Mouse (Mus musculus): ENCODE data around the gene Timm8a2. TPM values are rescaled to one million over a fixed set of nuclear protein-coding genes. Genes with fewer than 3 reads are reported as not detected.

The Timm8a2 gene
- total and polyA plus RNA-seq, 3 experiments, result not detected

DNA sequence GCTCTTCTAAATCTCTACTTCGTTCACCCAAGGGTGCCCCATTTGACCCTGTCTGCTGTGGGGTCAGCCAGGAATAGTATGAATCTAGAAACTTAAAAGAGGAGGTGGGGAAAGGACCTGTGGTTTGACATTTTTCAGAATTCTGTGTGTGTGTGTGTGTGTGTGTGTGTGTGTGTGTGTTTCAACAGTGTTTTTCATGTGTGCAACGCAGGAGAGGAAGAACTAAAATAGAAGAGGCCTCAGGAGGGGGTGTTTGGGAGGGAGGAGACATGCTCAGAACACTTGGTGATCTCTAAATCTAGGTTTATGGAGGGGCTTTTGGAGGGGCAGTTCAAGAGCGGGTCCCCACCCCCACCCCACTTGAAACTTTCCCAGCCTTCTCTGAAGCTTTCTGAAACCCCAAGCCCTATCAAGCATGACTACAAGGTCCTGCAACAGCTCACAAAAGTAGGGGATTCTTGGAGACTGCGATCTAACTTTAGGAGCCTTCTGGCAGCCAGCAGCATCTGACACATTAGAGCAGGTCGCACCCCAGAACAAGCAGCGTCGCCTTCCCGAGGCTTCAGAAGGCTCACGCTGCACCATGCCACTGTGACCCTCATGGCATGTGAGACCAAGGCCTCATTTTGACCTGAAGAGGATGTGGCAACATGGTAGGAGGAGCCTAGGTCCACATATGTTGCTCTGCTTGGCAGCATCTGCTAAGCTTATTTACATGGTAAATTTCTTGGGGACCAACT lies 18.6 kb downstream of the Timm8a2 start:
- peak overlapping the region; percentile 97 for H3K27ac ChIP-seq (ENCODE audit: insufficient read depth, low read depth)
- H3K27me3 ChIP-seq (replicated peaks), result no peaks in the 10 kb centered on the region
- H3K9ac ChIP-seq (ENCODE audit: insufficient read depth, low read depth), result peak overlapping the region; percentile 37; the same call in 1 of the 2 replicates
- H3K4me1 ChIP-seq (ENCODE audit: control insufficient read depth in 1 of 2, insufficient read depth in 2 of 2), result peaks cover 57 to 93% of the 10 kb centered on the region in 2 experiments
- H3K9me3 ChIP-seq (replicated peaks; ENCODE audit: low read length), result no peaks in the 10 kb centered on the region
- peak overlapping the region in 1 of 3 experiments; percentile 27 for H3K4me3 ChIP-seq (replicated peaks in 1 of 3; ENCODE audit: low read depth in 2 of 3, low read length in 2 of 3, poor library complexity in 1 of 3)
- DNase-seq (ENCODE audit: extremely low read depth), result peak; percentile 71
- no peaks in the 10 kb centered on the region for H3K36me3 ChIP-seq (replicated peaks in 1 of 2; ENCODE audit: control insufficient read depth in 1 of 2, insufficient read depth in 1 of 2, low read length in 1 of 2)
- in situ Hi-C loops (cut with MboI; ENCODE audit: low pct_ligation_motif_present, low pct_unique_long_range_greater_than_20kb, low sequenced_read_pairs) (no loop called here), dilution Hi-C loops (cut with MboI; ENCODE audit: extremely low pct_ligation_motif_present, extremely low pct_unique_long_range_greater_than_20kb, low sequenced_read_pairs) (no loop called here)
- H3K79me2 ChIP-seq (replicated peaks; ENCODE audit: control insufficient read depth, extremely low read depth, insufficient read depth, poor library complexity, severe bottlenecking), result no peaks in the 10 kb centered on the region
- peak overlapping the region; percentile 60 for H3K4me2 ChIP-seq (ENCODE audit: insufficient read depth, low read depth, poor library complexity, severe bottlenecking)
- TF ChIP-seq UBTF (IDR thresholded peaks at IDR 0.05; ENCODE audit: low read depth, low read length) (no peak), HCFC1 (IDR thresholded peaks at IDR 0.05; ENCODE audit: low read depth, low read length) (no peak), ZKSCAN1 (IDR thresholded peaks at IDR 0.05; ENCODE audit: borderline replicate concordance, low read depth, low read length) (no peak), PAX5 (IDR thresholded peaks at IDR 0.05; ENCODE audit: low read length) (no peak), ZMIZ1 (IDR thresholded peaks at IDR 0.05; ENCODE audit: low read depth, low read length) (no peak), ZC3H11A (IDR thresholded peaks at IDR 0.05; ENCODE audit: low read depth, low read length) (no peak), KAT2A (IDR thresholded peaks at IDR 0.05; ENCODE audit: insufficient replicate concordance, low read length) (no peak), E2F4 (IDR thresholded peaks at IDR 0.05; ENCODE audit: insufficient replicate concordance, low read depth, low read length) (no peak), ETS1 (conservative IDR thresholded peaks at IDR 0.05; ENCODE audit: low read depth, low read length) (peak; percentile 84), MXI1 (IDR thresholded peaks at IDR 0.05; ENCODE audit: low read depth, low read length) (no peak; the same call in 1 of the 2 replicates), USF1 (IDR thresholded peaks at IDR 0.05; ENCODE audit: low read depth, low read length) (no peak), ELF1 (IDR thresholded peaks at IDR 0.05; ENCODE audit: low read depth, low read length) (no peak; the same call in 1 of the 2 replicates), SMC3 (IDR thresholded peaks at IDR 0.05; ENCODE audit: low read depth, low read length) (peak; percentile 41; the same call in 1 of the 2 replicates), NRF1 (IDR thresholded peaks at IDR 0.05; ENCODE audit: low read depth, low read length) (peak; percentile 13; the same call in 1 of the 2 replicates), USF2 (conservative IDR thresholded peaks at IDR 0.05; ENCODE audit: low read depth, low read length) (no peak), JUND (conservative IDR thresholded peaks at IDR 0.05; ENCODE audit: low read depth, low read length) (no peak; the same call in 1 of the 2 replicates), TBP (conservative IDR thresholded peaks at IDR 0.05; ENCODE audit: low read depth, low read length) (0 out of 2 replicates have a peak, but pooled peaks have one; percentile 49), MAX (IDR thresholded peaks at IDR 0.05; ENCODE audit: low read length) (peak; percentile 98), CTCF (conservative IDR thresholded peaks at IDR 0.05 in 1 of 2, IDR thresholded peaks at IDR 0.05 in 1 of 2; ENCODE audit: low read depth in 2 of 2, low read length in 2 of 2) (no peak), POLR2AphosphoS2 (IDR thresholded peaks at IDR 0.05; ENCODE audit: low read depth, low read length) (no peak), MAZ (IDR thresholded peaks at IDR 0.05; ENCODE audit: low read depth, low read length) (peak; percentile 94), MEF2A (IDR thresholded peaks at IDR 0.05; ENCODE audit: borderline replicate concordance, low read depth, low read length) (peak; percentile 98), IRF4 (IDR thresholded peaks at IDR 0.05; ENCODE audit: low read depth, low read length) (peak; percentile 87), RAD21 (IDR thresholded peaks at IDR 0.05; ENCODE audit: low read depth, low read length) (peak; percentile 41), GABPA (IDR thresholded peaks at IDR 0.05; ENCODE audit: insufficient replicate concordance, low read depth, low read length) (no peak), EP300 (IDR thresholded peaks at IDR 0.05; ENCODE audit: low read length) (peak; percentile 48), ZNF384 (IDR thresholded peaks at IDR 0.05; ENCODE audit: low read depth, low read length) (no peak; the same call in 1 of the 2 replicates), TCF12 (IDR thresholded peaks at IDR 0.05; ENCODE audit: low read depth, low read length) (peak; percentile 79), SIN3A (IDR thresholded peaks at IDR 0.05; ENCODE audit: low read length) (no peak), MAFK (IDR thresholded peaks at IDR 0.05; ENCODE audit: insufficient replicate concordance, low read length) (no peak), CHD1 (IDR thresholded peaks at IDR 0.05; ENCODE audit: low read depth, low read length) (no peak), POLR2A (IDR thresholded peaks at IDR 0.05; ENCODE audit: low read depth, low read length) (peak; percentile 35; the same call in 1 of the 2 replicates), JUN (IDR thresholded peaks at IDR 0.05; ENCODE audit: insufficient read depth, low read depth, low read length) (no peak), CHD2 (IDR thresholded peaks at IDR 0.05; ENCODE audit: low read length) (peak; percentile 72), MYC (IDR thresholded peaks at IDR 0.05; ENCODE audit: low read depth, low read length) (peak; percentile 75), RCOR1 (conservative IDR thresholded peaks at IDR 0.05; ENCODE audit: low read depth, low read length) (no peak), BHLHE40 (IDR thresholded peaks at IDR 0.05; ENCODE audit: low read depth, low read length) (peak; percentile 84), NELFE (IDR thresholded peaks at IDR 0.05; ENCODE audit: low read depth, low read length) (no peak)
